Mouse (Mus musculus): ENCODE results near the gene Sh2d3c. TPM values are rescaled to one million over a fixed set of nuclear protein-coding genes. Genes with fewer than 3 reads are reported as not detected.
A peak's percentile ranks its signal among the peaks of the same experiment; 100 is the strongest.

The Sh2d3c gene
- 10 to 100 TPM; 33.3 to 45.8 TPM for total RNA-seq (2021)

DNA sequence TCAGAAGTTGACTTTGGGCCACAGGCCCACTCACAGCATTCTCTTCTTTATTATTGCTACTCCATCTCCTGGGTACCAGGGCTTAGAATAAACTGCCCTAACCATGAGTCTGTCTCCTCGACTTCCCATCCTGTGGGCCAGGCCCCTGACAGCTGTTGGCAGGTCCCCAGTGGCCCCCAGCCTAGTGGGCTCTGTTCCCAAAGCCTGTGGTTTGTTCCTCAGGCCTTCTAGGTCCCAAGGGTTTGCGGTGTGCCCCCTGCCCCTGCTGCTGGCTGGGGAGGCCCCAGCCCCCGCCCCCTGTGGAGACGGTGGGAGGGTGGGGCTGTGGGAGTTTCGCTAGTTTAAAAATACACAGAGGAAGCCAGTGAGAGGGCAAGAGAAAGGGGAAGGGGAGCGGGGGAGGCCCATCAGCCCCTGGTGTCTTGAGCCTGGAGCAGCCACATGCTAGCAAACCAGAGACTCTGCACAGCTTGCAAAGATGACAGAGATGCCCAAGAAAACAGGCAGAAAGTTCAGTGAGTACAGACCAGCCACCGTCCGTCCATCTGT is at the start of gene Sh2d3c:
Gene Sh2d3c, plus strand, starts transcription at position 375 of the 549 bp plus-strand sequence.
- intact Hi-C loops (cut with DNase I): no loop called here

DNA sequence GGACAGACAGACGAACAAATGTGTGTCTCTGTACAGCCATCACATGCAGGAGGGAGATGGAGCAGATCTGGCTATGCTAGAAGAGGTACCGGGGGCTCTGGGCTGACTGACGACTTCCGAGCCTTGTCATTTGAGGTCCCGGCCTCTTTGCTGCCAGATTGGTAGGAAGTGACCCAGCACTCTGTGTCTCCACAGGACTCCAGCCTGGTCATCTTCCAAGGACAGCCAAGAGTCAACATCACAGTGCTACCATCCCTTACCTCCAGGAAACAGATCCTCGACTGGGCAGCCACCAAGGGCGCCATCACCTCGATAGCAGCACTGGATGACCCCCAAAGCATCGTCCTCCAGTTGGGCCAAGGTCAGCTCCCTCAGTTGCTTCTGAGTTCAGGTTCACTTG is 49.7 kb upstream of the Sh2d3c start:
- DNase-seq (ENCODE audit: low spot score in 2 of 2): no peak
- intact Hi-C loops (cut with DNase I): no loop called here

More for the DNA sequence above, at the start of gene Sh2d3c:
- DNase-seq (ENCODE audit: low spot score in 2 of 2): no peak

GRCm38 (mm10) chr2:32671907-32672595 is 48.8 kb upstream of the Sh2d3c start:
- DNase-seq (ENCODE audit: low spot score in 2 of 2): no peak
- intact Hi-C loops (cut with DNase I): no loop called here

DNA sequence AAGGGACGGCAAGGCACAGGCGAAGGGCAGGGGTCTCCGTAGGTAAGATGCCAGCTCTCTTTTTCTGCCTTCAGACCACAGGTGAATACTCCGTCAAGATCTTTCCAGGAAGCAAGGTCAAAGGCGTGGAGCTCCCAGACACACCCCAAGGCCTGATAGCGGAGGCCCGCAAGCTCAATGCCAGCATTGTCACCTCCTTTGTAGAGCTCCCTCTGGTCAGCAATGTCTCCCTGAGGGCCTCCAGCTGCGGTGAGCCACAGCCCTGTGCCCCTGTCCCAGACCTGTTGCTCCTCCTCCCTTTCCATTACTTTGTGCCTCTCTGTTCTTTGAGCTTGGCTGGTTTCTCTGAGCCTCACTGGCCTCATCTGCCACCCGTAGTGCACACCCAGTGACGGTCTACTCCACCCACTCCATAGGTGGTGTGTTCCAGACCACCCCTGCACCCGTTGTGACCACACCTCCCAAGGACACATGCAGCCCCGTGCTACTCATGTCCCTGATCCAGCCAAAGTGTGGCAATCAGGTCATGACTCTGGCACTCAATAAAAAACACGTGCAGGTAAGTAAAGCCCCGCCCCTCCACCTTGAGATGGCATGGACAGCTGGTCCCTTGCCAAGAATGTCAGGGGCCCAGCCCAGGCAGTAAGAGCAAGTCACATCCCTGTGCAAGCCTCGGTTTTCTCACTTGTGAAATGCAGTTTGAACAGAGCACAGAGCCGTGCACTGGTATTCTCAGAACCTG is 47.5 kb upstream of the Sh2d3c start:
- intact Hi-C loops (cut with DNase I): no loop called here
- no peak for DNase-seq (ENCODE audit: low spot score in 2 of 2)

GRCm38 (mm10) chr2:32676821-32677220 is 44.0 kb upstream of the Sh2d3c start:
- intact Hi-C loops (cut with DNase I): no loop called here
- no peak for DNase-seq (ENCODE audit: low spot score in 2 of 2)

- intact Hi-C loops (cut with DNase I): no loop called here
- no peak for DNase-seq (ENCODE audit: low spot score in 2 of 2)
These were observed 43.2 kb upstream of the Sh2d3c start for GRCm38 (mm10) chr2:32677683-32678082.

DNA sequence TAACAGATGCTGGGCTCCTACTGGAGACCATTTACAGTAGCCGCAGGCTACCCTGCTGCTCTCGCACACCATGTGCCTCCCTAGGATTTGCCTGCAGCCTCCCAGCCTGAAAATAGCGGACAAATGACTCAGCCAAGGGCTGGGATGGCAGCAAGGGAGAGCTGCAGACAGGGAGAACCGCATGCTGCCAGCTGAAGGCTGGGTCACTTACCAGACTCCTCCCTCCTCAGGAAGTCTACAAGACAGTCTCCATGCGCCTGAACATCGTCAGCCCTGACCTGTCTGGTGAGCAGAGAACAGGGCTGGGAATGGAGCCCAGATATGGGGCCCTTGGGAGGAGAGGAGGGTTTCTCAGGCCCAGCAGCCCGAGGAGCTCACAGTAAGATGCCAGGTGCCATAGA is 40.8 kb upstream of the Sh2d3c start:
- peak; percentile 62 to 66 for DNase-seq (ENCODE audit: low spot score in 2 of 2)
- intact Hi-C loops (cut with DNase I): no loop called here

GRCm38 (mm10) chr2:32680961-32681650 is 39.7 kb upstream of the Sh2d3c start:
- no peak for DNase-seq (ENCODE audit: low spot score in 2 of 2)
- intact Hi-C loops (cut with DNase I): no loop called here

DNA sequence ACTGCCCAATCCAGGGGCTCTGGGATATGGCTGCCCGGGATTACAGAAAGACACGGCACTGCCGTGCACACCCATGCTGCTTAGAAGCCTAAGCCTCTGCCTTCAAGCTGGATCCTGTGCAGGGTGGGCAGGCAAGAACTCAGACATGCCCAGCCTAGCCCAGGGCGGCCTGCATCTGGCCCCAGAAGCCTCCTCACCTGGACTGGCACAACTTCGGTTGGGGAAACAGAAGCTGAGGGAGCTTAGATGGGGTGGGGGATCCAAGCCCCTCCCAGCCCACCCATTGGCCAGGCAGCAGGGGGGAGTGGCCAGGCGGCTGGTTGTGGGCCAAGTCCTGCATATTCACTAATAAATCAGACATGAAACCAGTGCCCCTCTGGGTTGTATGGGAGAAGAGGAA is 39.1 kb upstream of the Sh2d3c start:
- DNase-seq (ENCODE audit: low spot score in 2 of 2): no peak
- intact Hi-C loops (cut with DNase I): no loop called here

- intact Hi-C loops (cut with DNase I): no loop called here
- no peak for DNase-seq (ENCODE audit: low spot score in 2 of 2)
These were observed 38.0 kb upstream of the Sh2d3c start for GRCm38 (mm10) chr2:32682721-32683417.

- intact Hi-C loops (cut with DNase I): no loop called here
- no peak for DNase-seq (ENCODE audit: low spot score in 2 of 2)
These were observed 37.2 kb upstream of the Sh2d3c start for GRCm38 (mm10) chr2:32683701-32684100.

DNA sequence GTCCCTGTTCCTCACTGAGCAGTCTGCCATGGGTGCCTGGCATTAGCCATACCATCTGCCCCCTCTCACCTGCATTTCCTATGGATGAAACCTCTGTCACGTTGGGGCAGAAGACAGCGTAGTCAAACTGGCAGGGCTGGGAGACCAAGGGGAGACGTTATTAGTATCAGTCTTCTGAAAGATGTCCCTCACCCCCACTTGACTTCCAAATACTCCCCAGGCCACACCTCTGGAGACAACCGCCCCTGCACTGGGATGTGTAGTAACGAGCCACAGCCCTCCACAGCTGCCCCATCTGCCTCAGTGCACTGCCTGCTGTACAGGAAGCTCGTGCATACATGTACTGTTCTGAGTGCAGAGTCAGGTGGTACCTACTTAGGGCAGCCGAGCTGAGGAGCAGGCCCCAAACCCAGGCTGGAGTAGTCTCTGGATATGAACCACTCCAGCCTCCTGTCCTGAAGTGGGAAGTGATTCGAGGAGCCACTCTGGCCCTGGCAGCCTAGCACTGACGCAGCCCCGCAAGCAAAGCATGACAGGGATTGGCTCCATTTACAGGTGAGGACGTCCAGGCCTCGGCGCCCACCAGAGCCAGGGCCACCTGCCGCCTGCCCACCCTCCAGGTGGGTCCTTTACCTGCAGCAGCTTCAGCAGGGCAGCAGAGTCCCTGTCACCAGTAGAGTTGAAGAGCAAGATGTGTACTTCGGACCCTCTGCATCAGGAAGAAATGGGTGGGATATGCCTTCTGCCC is 36.0 kb upstream of the Sh2d3c start:
- no peak for DNase-seq (ENCODE audit: low spot score in 2 of 2)
- intact Hi-C loops (cut with DNase I): no loop called here

DNA sequence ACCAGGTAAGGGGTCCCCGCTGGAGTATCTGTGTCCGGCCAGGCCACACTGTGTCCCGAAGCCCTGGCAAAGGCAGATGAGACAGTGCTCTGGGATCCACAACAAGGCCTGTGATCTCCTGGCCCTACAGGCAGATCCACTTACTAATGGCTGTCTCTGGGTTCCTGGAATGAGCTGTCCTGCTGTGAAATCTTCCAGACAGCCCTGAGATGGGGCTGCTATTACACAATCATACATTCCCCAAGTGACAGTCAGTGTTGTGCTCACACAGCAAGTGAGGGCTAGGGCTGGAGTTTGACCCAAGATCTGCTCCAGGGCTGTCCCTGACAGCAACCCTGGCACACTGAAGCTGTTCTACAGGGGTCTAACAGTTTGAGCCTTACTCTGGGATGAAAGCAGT is 35.0 kb upstream of the Sh2d3c start:
- intact Hi-C loops (cut with DNase I): no loop called here
- no peak for DNase-seq (ENCODE audit: low spot score in 2 of 2)

- no peak for DNase-seq (ENCODE audit: low spot score in 2 of 2)
- intact Hi-C loops (cut with DNase I): no loop called here
These were observed 34.2 kb upstream of the Sh2d3c start for GRCm38 (mm10) chr2:32686640-32687039.

- intact Hi-C loops (cut with DNase I): no loop called here
- DNase-seq (ENCODE audit: low spot score in 2 of 2): no peak
These were observed 33.3 kb upstream of the Sh2d3c start for GRCm38 (mm10) chr2:32687562-32687961.

DNA sequence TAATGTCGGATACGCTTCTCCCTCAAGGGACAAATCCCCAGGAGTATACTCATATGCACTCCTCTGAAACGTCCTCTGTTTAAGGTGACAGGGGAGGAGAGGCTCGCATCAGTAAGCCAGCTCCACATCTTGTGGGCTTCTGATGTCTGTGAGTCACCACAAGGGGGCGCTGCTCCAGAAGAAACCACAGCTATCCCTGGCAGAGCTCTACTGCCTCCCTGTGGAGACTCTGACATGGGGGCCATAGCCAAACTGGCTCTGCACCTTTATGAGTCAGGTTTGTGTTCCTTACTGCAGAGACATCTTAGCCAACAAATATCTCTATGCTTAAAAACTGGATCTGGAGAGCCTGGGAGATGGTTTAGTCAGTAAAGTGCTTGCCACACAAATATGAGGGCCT is 31.4 kb upstream of the Sh2d3c start:
- peak; percentile 85 to 87 for DNase-seq (ENCODE audit: low spot score in 2 of 2)
- intact Hi-C loops (cut with DNase I): loop anchor here (2.0 kb wide), 1 partner anchor 59 kb away; no protein-coding TSS in a partner anchor

GRCm38 (mm10) chr2:32691041-32691440 is 29.8 kb upstream of the Sh2d3c start:
- intact Hi-C loops (cut with DNase I): loop anchor here (5.0 kb wide), 1 partner anchor 104 kb away; the partner anchor contains the start of gene St6galnac4
- DNase-seq (ENCODE audit: low spot score in 2 of 2): no peak

- no peak for DNase-seq (ENCODE audit: low spot score in 2 of 2)
- intact Hi-C loops (cut with DNase I): loop anchor here (5.0 kb wide), 1 partner anchor 105 kb away; the partner anchor contains the start of gene St6galnac4
These were observed 28.4 kb upstream of the Sh2d3c start for GRCm38 (mm10) chr2:32692496-32692895.

DNA sequence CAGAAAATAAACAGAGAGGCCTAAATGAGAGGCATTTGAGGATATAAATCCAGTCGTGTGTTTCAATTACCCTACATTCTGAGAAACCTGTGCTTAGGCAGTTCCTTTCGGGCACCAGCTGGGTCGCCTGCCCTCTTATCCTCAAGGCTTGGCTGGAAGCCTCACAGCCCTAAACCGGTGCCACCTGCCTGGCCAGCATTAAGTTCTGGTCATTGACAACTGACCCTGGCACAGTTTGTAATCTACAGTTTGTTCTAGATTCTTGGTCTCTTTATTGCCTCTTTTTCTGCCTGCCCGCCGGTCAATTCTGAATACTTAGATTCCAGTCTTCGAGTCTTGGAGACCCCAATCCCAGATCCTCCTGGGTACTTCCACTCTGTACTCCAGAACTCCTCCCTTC is 27.6 kb upstream of the Sh2d3c start:
- intact Hi-C loops (cut with DNase I): loop anchor here (5.0 kb wide), 1 partner anchor 106 kb away; the partner anchor contains the start of gene St6galnac4
- DNase-seq (ENCODE audit: low spot score in 2 of 2): no peak
